Mouse (Mus musculus) layer of hippocampus, adult 8-10 months (tissue): ENCODE data around the gene Tfb1m. TPM values are rescaled to one million over a fixed set of nuclear protein-coding genes. Genes with fewer than 3 reads are reported as not detected.

ENCODE experiments used
- total RNA-seq, 4 experiments: library from RNA; stranded (reverse); gene quantifications; 2 replicates each; pipeline ENCODE4 v1.2.4; 2022

The Tfb1m gene
- total RNA-seq, 4 experiments from 2014 or later: 4.7 to 5.8 (median 5.3) TPM

Other genes starting within 250 kb of the Tfb1m start
- 10 to 100 TPM; 29.3 to 36.2 (median 33.9) TPM for gene Tiam2, start 231.2 kb downstream of the Tfb1m start, total RNA-seq
- not detected for gene Cldn20, start 25.2 kb downstream of the Tfb1m start, total RNA-seq
- gene Nox3, start 138.5 kb upstream of the Tfb1m start, total RNA-seq: not detected